In the genomic region with DNA sequence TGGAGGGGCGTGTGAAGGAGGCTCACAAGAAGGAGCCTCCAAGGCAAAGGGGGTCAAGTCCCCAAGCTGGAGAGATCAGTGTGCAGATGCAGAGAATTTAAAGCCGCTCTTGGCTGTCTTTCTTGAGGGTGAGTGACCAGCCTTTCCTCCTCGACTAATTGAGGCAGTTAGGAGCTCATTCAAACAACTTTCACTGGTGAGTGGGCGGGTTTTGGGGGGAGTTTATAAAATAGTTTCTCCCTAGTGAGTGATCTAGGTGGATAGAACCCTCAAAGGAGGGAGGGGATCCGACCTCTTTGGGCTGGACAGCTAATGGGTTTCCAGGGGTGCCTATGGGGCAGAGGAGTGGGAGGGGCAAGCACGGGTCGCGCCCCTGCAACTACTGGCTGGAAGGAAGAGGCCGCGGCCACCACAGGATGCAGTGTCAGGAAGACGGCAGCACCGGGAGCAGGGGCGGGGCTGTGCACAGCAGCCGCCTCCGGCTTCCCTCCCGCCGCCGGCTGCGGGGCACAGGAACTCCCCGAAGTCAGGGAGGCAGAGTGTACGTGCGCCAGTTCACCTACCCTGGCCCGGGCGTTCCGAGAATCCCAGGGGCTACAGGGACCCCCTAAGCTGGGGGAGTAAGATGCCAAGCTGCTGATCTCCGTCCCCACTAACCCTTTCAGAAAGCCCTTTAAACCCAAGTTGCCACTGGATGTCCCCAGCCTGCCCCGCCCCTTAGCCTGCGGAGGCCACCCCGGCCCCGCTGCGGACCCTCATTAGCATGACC, we compare ENCODE assay signal across 8 mouse cellular contexts.
DNase-seq lines count a peak whose midpoint lies in the region; ATAC-seq and TF ChIP-seq lines count a peak whose summit lies in the region.

No protein-coding gene starts in this region.

- peaks cover 47% of the 10 kb centered on the region for H3K4me1 ChIP-seq in bone marrow macrophage, adult 2 months (ENCODE audit: control insufficient read depth, insufficient read depth, low read length)
- peaks cover 38% of the 10 kb centered on the region for H3K4me1 ChIP-seq in hindbrain, postnatal 0 days (ENCODE audit: insufficient read depth, low read length)
- H3K4me1 ChIP-seq in liver, embryonic 12.5 days: peaks cover 85% of the 10 kb centered on the region
- peaks cover 31% of the 10 kb centered on the region for H3K4me1 ChIP-seq in midbrain, postnatal 0 days (ENCODE audit: insufficient read depth, low read length)
- H3K4me1 ChIP-seq in thymus, adult 2 months (replicated peaks; ENCODE audit: control insufficient read depth, insufficient read depth, low read length): peaks cover 39% of the 10 kb centered on the region

- peak overlapping the region; percentile 62 for H3K4me3 ChIP-seq in bone marrow macrophage, adult 2 months (ENCODE audit: insufficient read depth, low read length)
- peak overlapping the region; percentile 65 for H3K4me3 ChIP-seq in hindbrain, postnatal 0 days (ENCODE audit: low read length)
- H3K4me3 ChIP-seq in liver, embryonic 12.5 days: peak overlapping the region; percentile 67
- H3K4me3 ChIP-seq in midbrain, postnatal 0 days (ENCODE audit: low read depth, low read length): peak overlapping the region; percentile 80
- peak overlapping the region; percentile 66 for H3K4me3 ChIP-seq in thymus, adult 2 months (ENCODE audit: control insufficient read depth, insufficient read depth, low read length)

- H3K27ac ChIP-seq in bone marrow macrophage, adult 2 months (ENCODE audit: insufficient read depth, low read depth, low read length): peak overlapping the region; percentile 4; the same call in 1 of the 2 replicates
- H3K27ac ChIP-seq in hindbrain, postnatal 0 days: peak overlapping the region; percentile 96
- peak overlapping the region; percentile 78 for H3K27ac ChIP-seq in liver, embryonic 12.5 days
- H3K27ac ChIP-seq in midbrain, postnatal 0 days (ENCODE audit: low read depth, low read length): peak overlapping the region; percentile 99
- H3K27ac ChIP-seq in thymus, adult 2 months (ENCODE audit: control insufficient read depth, insufficient read depth, low read length): peak overlapping the region; percentile 3; the same call in 1 of the 2 replicates

- peak overlapping the region; percentile 98 for H3K4me2 ChIP-seq in hindbrain, postnatal 0 days (ENCODE audit: low read depth, low read length)
- H3K4me2 ChIP-seq in liver, embryonic 12.5 days: peak overlapping the region; percentile 97
- peak overlapping the region; percentile 84 for H3K4me2 ChIP-seq in midbrain, postnatal 0 days (ENCODE audit: low read depth, low read length, poor library complexity, severe bottlenecking)

- DNase-seq in layer of hippocampus, postnatal 10 days (ENCODE audit: low spot score in 2 of 2): peak; percentile 62 to 64
- DNase-seq in layer of hippocampus, postnatal 25 days (ENCODE audit: extremely low spot score in 1 of 2, low spot score in 1 of 2): no peak
- peak; percentile 73 for DNase-seq in gastrocnemius, postnatal 14 days
- DNase-seq in hindbrain, postnatal 0 days (ENCODE audit: low spot score): no peak
- no peak for DNase-seq in midbrain, postnatal 0 days (ENCODE audit: low spot score)
- peak; percentile 84 for DNase-seq in thymus, adult 2 months

- peak overlapping the region; percentile 95 for H3K9ac ChIP-seq in hindbrain, postnatal 0 days (replicated peaks; ENCODE audit: low read length)
- H3K9ac ChIP-seq in liver, embryonic 12.5 days: peak overlapping the region; percentile 71
- peak overlapping the region; percentile 96 for H3K9ac ChIP-seq in midbrain, postnatal 0 days (replicated peaks; ENCODE audit: low read length, poor library complexity, severe bottlenecking)

- no peaks in the 10 kb centered on the region for H3K9me3 ChIP-seq in hindbrain, postnatal 0 days (ENCODE audit: low read length)
- no peaks in the 10 kb centered on the region for H3K9me3 ChIP-seq in liver, embryonic 12.5 days (replicated peaks)
- H3K9me3 ChIP-seq in midbrain, postnatal 0 days (ENCODE audit: low read length): no peaks in the 10 kb centered on the region

- no peak for TF ChIP-seq POLR2A in bone marrow macrophage, adult 2 months (IDR thresholded peaks at IDR 0.05; ENCODE audit: borderline replicate concordance, low read depth, low read length)
- peak; percentile 42; the same call in 1 of the 2 replicates for TF ChIP-seq POLR2A in thymus, adult 2 months (IDR thresholded peaks at IDR 0.05; ENCODE audit: control insufficient read depth, extremely low read depth, insufficient read depth, low read length, poor library complexity)

- no peaks in the 10 kb centered on the region for H3K27me3 ChIP-seq in hindbrain, postnatal 0 days (ENCODE audit: insufficient read depth, low read length)
- H3K27me3 ChIP-seq in liver, embryonic 12.5 days (replicated peaks): peaks cover 46% of the 10 kb centered on the region
- H3K27me3 ChIP-seq in midbrain, postnatal 0 days (ENCODE audit: insufficient read depth, low read length): no peaks in the 10 kb centered on the region
- no peaks in the 10 kb centered on the region for H3K27me3 ChIP-seq in thymus, adult 2 months (ENCODE audit: control insufficient read depth, insufficient read depth, low read length)

- 2% methylated on average over 30 of the region's 31 CpGs for WGBS in hindbrain, postnatal 0 days
- WGBS in liver, embryonic 12.5 days (ENCODE audit: insufficient replicate concordance): under 1% methylated on average over 31 of the region's 31 CpGs
- WGBS in midbrain, postnatal 0 days: 2% methylated on average over 30 of the region's 31 CpGs
- 4% methylated on average over 31 of the region's 31 CpGs for WGBS in thymus, adult 2 months

- no peaks in the 10 kb centered on the region for H3K36me3 ChIP-seq in hindbrain, postnatal 0 days (ENCODE audit: insufficient read depth, low read length)
- 0 out of 2 replicates have a peak, but pooled peaks cover 2% of the 10 kb centered on the region for H3K36me3 ChIP-seq in liver, embryonic 12.5 days
- no peaks in the 10 kb centered on the region for H3K36me3 ChIP-seq in midbrain, postnatal 0 days (ENCODE audit: insufficient read depth, low read length)
- H3K36me3 ChIP-seq in thymus, adult 2 months (ENCODE audit: control insufficient read depth, insufficient read depth, low read length): no peaks in the 10 kb centered on the region

- no peak for TF ChIP-seq CTCF in bone marrow macrophage, adult 2 months (IDR thresholded peaks at IDR 0.05; ENCODE audit: low read depth, low read length)
- TF ChIP-seq CTCF in hindbrain, postnatal 0 days (IDR thresholded peaks at IDR 0.05; ENCODE audit: low read depth): no peak
- no peak for TF ChIP-seq CTCF in midbrain, postnatal 0 days (IDR thresholded peaks at IDR 0.05)
- TF ChIP-seq CTCF in thymus, adult 2 months (IDR thresholded peaks at IDR 0.05; ENCODE audit: borderline replicate concordance, control insufficient read depth, extremely low read depth, insufficient read depth, low read length, poor library complexity): no peak

- intact Hi-C loops in gastrocnemius, postnatal 14 days (cut with DNase I; ENCODE audit: low total_unique reads): no loop called here

- ATAC-seq in hindbrain, postnatal 0 days: peak; percentile 15
- peak; percentile 61 for ATAC-seq in liver, embryonic 12.5 days
- peak; percentile 14; the same call in 1 of the 2 replicates for ATAC-seq in midbrain, postnatal 0 days (ENCODE audit: low FRiP score)

Comparison
In these comparisons a context has a peak if more than half of its experiments do, and no peak if none do; other contexts are left out.
1. DNase-seq: peak in layer of hippocampus, postnatal 10 days (2 of 2), gastrocnemius, postnatal 14 days (single experiment) and thymus, adult 2 months (single experiment); none in layer of hippocampus, postnatal 25 days (0 of 2), hindbrain, postnatal 0 days (single experiment) and midbrain, postnatal 0 days (single experiment).
2. H3K27ac ChIP-seq: peak in every context shown above with its lines; median percentile 99 in midbrain, postnatal 0 days; 96 in hindbrain, postnatal 0 days; 78 in liver, embryonic 12.5 days; 4 in bone marrow macrophage, adult 2 months; 3 in thymus, adult 2 months.
3. Peak in every context shown above with its lines, with median percentiles within 50 percentile points of each other: H3K4me3 ChIP-seq, ATAC-seq, H3K4me2 ChIP-seq and H3K9ac ChIP-seq.